Mouse (Mus musculus) embryo, embryonic 10 days (tissue): Measurements from ENCODE around the gene Kdm6b.

Experiments used
- DNase-seq: peaks from one replicate; pipeline ENCODE4 v3.0.0-alpha.2; 2015; ENCODE audit warnings: low spot score

Kdm6b gene

DNA sequence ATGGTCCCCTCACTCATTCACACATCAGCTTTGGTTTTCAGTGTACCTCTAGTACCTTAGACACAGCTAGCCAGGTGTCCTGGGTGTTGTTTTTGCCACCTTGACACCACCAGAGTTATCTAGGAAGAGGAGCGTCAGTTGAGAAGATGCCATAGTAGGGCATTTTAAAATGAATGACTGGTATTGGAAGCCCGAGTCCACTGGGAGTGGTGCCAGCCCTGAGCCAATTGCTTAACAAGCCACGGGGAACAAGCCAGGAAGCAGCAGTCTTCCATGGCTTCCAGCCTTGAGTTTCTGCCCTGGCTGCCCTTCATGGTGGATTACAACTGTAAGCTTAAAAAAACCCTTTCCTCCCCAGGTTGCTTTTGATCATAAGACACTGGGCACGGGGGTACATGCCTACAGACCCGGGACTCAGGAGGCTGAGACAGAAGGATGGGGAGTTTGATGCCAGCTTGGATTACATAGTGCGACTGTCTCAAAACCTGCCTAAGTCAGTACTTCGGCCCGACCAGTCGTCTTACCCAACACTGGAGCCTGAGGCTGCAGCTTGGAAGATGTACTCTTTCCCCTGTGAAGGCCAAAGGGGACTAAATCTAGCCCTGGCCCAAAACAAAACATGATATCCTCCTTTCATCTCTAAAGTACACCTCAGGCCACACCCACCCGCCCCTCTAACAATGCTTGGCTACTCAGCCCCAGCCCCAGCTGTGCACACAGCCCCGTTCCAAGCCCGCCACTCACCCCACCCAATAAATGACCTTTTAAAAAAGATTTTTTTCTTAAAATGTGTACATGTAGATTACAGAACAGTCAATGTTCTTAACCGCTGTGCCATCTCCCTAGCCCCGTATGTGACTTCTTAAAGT lies 23.7 kb downstream of the Kdm6b start:
- DNase-seq = no peak

DNA sequence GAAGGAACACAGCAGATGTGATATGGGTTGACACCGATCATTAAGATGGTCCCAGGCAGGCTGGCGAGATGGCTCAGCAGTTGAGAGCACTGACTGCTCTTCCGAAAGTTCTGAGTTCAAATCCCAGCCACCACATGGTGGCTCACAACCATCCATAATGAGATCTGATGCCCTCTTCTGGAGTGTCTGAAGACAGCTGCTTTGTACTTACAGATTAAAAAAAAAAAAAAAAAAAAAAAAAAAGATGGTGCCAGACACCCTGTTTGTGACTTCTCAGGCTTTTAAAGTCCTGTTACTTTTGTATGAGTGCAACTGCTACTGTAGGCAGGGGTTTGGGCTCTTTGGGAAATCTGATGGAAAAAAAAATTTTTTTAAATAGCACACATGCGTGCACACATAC lies 24.8 kb downstream of the Kdm6b start:
- no peak for DNase-seq

DNA sequence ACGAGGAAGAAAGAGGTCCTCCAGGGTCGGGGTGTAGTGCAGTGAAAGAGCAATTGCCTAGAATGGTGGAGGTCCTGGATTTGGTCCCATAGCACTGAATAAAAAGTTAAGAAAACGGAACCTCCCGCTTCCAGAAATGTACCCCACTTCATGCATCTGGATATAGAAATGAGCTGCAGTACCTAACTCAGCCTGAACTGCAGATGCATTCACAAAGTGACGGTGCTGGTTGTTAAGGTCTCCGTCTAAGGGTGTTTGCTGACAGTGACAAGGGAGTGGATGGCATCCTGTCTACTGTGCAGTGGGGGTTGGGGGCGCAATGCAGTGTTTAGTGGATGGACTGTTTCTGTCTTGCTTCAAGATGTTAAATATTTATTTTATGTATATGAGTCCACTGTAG lies 26.7 kb downstream of the Kdm6b start:
- DNase-seq = no peak

DNA sequence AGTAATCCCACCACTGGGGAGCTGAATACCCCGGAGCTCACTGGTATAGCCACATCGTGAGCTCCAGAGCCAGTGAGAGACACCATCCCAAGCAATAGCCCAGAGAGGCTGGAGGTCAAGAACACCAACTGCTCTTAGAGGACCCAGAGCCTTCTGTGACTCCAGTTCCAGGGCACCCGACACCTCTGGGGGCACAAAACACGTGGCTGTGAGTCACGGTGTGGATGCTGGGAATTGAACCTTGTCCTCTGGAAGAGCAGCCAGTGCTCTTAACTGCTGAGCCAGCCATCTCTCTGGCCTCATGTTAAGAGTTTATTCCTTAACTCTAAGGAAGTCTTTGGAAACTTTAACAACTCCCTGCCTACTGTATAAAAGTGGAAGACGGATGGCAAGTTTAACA lies 28.5 kb downstream of the Kdm6b start:
- DNase-seq = no peak

DNA sequence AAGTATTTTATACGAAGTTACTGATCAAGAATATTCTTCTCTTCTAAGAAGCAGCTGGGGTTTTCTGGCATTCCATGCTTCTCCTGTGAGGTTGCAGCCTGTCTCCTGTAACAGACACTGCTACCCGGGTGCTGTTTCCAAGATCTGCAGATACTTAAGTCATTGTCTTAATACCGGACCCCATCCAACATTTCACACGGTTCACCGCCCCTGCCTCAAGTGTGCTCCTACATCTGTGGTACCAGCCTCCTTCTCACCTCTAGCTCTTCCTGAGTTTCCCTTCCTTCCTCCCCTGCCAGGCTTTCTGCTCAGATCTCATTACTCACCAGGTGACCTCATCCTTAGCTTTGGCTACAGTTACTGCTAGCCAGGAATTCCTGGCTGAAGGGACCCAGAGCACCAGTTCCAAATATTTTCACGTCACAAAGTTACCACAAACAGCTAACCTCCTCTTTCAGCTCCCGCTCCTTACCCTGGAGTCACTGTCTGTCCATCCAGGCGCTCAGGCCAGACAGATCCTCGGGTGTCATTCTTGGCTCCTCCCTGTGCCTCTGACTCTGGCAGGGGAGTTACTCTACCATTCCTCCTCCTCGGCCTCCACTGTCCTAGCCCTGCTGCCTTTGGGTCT lies 30.9 kb downstream of the Kdm6b start:
- DNase-seq = no peak

DNA sequence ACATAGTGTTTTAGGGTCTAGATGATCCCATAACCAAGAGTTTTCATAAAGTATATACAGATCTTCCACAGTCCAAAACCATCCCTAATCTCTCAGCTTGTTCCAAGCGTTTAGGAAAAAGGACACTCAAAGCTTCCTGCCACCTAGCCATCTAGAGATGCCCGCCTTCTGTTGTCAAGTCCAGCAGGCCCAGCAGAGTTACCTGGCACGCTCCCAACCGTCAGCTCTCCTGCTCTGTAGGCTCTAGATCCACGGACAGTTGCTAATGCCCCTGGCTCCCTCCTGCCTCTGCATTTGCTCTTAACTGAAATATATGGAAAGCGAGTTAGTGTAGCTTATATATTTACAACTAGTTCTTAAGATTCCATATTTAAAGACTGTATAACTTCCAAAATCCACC lies 32.1 kb downstream of the Kdm6b start:
- no peak for DNase-seq

DNA sequence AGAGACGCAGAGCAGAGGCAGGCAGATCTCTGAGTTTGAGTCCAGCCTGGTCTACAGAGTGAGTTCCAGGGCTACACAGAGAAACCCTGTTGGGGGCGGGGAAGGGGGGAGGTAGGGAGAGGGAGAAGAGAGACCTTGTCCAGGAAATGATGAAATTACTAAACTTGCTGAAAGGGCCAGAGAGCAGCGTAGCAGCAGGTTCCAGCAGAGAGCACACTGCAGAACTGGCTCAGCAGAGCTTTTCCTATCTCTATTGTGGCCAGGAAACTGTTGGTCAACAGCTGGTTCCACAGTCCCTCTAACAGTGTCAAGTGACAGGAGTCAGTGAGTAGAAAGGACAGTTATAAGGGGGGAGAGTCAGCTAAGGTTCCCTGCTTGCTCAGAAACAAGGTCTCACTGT lies 33.9 kb downstream of the Kdm6b start:
- DNase-seq = no peak

DNA sequence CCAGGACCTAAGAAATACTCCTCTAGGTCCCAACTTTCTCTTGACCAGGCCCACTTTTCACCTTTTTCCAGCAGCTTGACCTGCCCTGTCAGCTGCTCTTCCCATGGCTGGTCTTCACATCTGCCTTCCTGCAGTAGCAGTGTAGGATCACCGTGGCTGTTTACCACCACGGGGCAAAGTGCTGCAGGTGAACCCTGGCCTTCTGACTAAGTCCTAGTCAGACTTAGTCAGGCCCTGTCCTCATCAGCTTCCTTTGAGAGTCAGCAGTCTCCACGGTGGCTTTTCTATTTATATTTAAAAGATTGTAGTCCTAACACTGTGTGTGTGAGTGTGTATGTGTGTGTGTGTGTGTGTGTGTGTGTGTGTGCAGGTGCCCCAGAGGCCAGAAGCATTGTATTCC lies 35.7 kb downstream of the Kdm6b start:
- DNase-seq = no peak

DNA sequence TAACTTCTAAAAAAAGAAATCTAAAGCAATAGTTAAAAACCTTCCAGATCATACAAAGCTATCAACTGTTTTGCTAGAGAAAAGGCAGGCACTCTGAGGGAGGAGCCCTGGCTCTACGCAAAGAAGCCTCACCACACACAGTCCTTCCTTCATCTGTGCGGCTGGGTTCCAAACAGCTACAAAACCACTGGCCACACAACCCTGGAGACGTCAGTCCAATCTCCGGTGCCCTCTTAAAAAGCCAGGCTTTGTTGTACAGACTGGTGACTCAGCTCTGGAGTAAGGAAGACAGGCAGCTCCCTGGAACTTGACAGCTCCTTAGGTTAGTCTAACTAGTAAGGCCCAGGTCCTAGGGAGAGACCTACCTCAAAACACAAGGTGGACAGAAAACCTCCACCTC lies 37.8 kb downstream of the Kdm6b start:
- no peak for DNase-seq

DNA sequence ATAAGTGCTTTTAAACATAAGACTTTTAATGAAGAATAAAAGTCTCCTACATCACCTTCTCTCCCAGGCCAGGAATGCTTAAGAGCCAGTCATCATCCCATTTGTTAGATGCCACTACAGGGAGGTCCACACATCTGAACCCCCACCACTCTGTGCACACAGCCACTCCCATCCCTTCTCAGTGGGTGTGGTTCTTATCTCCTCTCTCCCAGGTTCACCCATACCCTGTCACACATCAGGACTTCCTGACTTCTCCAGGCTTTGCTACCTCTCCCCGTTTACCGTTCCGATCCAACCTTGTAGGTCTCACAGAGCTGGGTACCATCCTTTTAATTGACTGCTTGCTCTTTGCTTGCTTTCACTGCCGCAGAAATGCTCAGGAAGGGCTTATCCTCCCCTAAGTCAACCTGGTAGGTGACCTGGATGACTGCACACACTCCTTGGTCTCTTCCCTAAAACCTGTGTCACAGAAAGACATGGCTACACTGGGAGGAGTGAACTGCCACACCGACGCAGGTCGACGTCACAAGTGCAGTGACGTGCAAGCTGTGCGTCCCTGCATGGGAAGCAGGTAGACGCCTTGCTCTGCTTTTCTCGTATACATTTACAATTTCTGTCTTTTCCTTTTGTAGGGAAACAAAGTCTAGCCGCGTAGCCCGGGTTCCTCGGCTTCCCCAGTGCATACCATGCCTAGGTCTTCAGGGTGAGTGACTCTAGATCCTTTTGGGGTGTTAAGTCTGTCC lies 40.1 kb downstream of the Kdm6b start:
- no peak for DNase-seq

DNA sequence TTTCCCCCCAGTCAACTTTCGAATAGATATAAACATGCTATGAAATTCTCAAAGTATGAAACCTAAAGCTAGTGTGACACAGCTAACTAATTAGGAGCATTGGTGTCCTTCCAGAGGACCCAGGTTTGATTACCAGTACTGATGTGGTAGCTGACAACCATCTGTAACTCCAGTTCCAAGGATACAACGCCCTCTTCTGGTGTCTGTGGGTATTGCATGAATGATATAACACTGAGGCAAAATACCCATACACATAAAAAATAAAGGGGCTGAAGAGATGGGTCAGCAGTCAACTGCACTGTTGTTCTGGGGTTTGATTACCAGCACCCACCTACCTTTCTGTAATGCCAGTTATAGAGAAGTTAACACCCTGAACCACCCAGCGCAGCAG lies 40.7 kb downstream of the Kdm6b start:
- DNase-seq = no peak

DNA sequence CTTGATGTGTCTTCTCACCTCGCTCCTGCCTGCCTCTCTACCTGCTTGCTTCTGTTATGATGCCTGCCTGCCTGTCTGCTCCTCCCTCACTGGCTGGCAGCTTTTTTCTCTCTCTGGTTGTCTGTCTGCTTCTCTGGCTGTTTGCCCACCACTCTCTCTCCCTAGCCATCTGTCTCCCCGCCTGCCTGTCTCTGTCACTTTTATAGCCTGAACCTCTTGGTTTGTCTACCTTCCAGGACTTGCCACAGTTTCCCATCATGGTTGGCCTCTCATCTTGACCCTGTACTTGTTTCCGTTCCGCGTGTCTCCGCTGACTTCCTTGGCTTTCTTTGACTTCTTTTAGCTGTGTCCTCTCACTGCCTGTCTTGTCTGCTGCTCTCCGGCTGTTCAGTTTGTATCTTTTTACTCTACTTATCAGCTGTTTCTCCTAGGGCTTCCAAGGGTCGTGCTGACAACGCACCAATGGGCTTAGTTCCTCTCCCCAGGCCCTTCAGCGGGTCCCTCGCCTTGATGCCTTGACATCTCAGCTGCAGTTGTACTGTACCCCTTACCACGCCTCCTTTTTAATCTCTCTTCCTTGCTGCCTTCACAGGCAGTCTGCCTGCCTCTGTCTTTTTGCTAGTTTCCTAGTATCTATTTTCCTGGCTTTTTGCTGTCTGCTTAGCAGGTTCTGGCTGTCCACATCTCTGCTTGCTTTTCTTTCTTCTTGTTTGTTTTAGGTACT lies 41.3 kb downstream of the Kdm6b start:
- peak; percentile 37 for DNase-seq

DNA sequence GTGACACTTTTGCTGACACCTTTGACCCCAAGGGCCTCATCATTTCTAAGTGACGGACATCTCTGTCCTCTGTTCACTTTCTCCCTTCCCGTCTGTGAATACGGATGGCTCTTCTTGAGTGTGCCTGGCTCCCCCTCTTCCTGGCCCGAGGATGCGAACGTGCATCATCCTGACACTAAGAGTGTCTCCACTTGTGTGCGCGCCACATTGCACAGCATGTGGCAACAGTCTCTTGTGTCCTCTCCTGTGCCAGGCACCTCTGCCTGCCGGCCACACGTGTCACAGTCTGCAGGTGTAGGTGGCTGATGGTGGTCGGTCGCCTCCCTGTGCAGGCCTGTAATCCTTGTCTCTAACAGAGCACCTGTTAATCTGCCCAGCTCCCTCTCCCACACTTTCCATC lies 41.9 kb downstream of the Kdm6b start:
- peak; percentile 40 for DNase-seq

DNA sequence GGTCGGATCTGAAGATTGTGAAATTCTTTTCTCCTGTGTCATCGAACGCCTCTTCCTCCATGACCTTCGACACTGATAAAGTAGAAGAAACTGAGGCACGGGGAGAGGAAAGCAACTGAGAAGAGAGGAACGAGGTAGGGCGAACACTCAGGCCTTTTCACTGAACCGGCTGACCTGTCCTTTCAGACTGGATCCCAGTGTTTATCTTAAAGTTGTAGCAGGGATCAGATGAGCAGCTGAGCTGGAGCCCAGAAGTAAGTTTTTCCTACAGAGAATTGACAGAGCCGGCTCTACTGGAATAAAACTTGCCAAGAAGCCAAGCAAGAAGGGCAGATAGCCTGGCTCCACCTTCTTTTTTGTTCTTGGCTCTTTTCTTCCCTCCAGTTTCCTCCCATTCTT lies 42.7 kb downstream of the Kdm6b start:
- DNase-seq = no peak

DNA sequence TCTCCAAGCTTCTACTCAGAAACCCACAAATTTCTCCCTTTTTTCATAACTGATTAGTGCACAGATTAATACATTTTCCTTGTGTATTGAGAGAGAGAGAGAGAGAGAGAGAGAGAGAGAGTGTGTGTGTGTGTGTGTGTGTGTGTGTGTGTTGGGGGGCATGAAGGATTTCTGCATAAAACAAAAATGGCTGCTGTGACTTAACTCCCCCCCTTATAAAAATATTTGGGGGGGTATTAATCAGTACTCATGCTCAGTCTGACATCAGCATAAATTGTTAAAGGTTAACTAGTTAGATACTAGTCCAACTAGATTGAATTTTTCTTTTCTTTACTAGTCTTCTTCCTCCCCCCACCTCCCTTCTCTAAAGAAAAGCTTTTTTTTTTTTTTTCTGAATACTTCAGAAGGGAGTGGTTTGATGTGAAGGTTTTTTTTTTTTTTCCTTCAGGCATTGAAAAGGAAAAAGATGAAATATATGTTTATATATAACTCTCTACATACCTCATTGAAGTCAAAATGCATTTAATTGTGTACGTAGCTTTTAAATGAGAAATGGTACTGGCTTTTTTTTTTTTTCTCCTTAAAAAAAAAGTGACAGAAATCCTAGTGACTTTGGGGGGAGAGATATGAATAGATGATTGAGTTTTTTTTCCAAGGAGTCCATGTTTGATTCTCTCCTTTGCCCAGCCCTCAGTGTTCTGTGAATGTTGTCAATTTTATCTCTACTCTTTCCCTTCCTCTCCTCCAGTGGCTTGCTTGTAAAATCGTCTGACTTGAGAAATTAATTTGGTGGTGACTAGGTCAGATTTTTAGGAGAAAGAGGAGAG lies 43.3 kb downstream of the Kdm6b start:
- DNase-seq = no peak

DNA sequence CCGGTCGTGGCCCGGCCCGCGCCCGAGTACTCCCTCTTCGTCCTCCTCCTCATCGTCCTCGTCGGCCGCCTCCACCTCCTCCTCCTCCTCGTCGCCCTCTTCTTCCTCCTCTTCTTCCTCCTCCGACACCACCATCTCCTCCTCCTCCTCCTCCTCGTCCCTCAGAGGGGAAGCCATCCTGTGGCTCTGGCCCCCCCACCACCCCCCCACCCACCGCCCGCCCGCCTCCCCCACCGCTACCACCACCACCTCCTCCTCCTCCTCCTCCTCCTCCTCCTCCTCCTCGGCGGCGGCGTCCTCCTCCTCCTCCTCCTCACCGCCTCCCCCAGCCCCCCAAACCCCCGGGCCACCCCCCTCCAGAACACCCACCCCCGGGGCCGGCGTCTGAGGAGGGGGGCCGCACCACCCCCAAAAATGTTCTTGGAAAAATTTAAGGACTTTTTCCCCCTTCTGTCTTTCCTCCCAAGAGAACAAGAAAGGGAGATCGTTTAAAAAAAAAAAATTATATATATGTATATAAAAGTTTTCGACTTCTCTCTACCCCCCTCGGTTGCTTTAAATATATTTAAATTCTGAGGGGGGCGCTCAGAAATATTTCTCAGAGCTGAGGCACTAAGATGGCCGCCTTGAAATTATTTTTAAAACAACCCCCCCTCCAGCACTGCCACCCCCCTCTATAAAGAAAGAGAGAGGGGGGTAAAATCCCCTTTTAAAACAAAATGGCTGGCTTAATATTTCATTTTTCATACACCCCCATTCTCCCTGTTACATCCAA lies 44.1 kb downstream of the Kdm6b start, which contains the start of gene Chd3:
Gene Chd3 (minus strand): TSS at position 192 of the 775 bp plus-strand sequence.
- peak; percentile 57 for DNase-seq

DNA sequence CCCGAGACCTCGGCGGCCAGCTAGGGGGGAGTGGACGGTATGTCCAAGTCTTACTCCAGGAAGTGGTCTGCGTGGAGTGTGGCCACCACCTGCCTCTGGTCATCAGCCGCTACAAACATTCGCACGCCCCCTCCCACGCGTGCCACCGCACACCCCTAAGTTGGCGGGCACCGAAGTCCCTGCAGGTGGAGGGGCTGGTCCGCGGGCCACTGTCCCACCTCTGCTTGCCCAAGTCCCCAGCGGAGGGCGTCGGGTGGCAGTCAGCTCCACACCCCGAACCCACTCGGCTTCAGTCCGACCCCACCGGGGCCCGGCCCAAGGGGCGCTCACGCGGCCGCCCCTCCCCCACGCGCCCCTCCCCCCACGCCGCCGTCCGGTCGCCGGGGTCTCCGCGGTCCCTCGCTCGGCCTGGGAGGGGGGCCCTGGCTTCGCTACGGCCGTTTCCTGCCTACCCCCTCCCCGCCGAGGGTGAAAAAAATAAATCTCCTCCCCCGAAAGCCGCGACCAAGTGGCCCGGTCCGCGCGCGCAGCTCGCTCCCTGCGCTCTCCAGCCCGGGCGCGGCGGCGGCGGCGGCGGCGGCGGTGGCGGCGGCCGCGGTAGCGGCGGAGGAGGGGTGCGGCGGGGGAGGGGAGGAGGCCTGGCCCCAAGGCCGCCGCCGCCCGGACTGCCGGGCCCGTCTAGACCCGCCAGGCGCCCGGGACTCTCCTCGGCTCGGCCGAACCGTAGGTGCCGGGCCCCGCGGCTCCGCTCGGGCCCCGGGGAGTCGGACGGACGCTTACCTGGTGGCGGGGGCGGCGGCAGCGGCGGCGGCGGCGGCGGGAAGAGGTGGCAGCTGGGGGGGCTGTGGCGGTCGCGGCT lies 44.9 kb downstream of the Kdm6b start:
- DNase-seq = peak; percentile 59

DNA sequence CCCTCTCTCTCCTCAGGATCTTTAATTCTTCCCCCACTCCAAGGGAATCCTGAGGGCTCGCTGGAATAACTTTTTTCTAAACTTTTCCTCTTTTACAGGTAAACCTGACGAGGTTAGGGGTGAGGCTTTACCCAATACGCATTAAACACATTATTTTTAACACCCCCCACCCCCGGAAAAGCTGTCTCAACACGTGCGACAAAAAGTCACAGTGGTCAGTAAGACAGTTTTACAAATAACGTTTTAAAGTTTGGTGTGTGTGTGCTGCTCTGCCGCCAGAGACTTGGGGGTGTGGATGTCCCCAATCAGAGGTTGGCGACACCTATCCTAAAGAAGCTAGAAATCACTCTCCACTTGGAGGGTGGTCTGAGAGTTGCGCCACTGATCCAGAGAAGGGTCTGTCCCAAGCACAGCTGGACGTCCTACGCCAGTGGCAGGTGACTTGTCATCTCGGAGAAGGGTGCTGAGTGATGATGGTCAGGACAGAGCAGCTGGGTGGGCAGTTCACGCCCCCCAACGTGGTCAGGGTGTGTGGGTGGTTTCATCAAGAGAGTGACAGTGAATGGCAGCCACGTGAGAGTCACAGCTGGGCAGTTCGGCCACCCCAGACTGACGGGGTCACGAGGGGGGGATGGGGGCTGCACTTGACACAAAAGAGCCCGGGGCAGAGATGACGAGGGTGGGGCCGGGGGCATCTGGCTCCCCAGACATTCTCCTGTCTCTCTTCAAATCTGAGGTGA lies 45.7 kb downstream of the Kdm6b start:
- peak; percentile 79 for DNase-seq
